Mouse (Mus musculus): ENCODE results near the gene Pld5.

Pld5 gene

DNA sequence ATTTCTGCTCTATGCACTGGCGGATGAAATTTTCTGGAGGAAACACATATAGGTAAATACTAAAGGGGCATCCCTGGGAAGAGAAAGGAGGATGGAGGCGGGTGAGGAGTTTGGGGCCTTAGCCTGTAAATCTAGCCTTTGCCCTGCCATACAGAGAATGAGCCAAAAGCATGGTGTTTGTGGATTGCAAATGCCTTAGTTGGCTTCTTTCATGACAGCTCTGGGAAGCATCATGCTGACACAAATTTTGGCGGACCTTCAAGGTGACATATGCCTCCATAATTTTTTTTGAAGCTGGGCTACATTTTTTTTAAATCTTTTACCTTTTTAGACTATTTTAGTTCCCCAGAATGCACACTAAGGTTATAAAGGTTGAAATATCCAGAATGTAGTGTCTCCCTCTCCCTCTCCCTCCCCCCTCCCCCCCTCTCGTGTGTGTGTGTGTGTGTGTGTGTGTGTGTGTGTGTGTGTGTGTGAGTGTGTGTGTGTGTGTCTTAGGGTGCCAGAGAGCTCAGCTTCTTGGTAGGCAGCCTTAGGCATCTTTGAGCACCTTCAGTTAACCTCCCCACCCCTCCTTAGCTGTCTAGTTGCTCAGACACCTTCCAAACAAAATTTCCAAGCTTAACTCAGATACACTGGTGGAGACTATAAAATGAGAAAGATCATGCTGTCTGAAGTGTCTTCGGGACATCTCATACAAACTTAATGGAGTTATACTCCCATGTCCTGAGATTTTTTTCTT lies 307.9 kb downstream of the Pld5 start:
- in situ Hi-C loops (cut with MboI; ENCODE audit: low sequenced_read_pairs), result no loop called here

DNA sequence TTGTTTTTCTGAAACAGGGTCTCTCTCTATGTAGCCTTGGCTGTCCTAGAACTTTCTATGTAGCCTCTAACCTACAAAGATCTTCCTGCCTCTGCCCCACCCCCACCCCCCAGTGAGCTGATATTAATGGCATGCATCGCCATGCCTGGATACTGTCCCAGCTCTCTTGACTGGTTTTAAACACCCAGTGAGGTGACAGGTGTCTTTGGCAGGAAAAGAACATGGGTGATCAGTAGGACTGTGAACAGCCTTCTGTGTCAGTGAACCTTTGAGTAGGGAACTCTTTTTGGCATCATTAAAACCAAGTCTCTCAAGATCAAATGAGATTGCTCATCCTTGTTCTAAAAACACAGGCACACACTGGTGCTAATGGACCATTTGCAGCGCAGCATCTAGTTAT lies 313.3 kb downstream of the Pld5 start:
- in situ Hi-C loops (cut with MboI; ENCODE audit: low sequenced_read_pairs), result no loop called here

- in situ Hi-C loops (cut with MboI; ENCODE audit: low sequenced_read_pairs), result no loop called here
Measured at GRCm38 (mm10) chr1:175950851-175951250, 324.3 kb downstream of the Pld5 start.

GRCm38 (mm10) chr1:175950421-175950820 lies 324.7 kb downstream of the Pld5 start:
- in situ Hi-C loops (cut with MboI; ENCODE audit: low sequenced_read_pairs), result no loop called here

GRCm38 (mm10) chr1:175946718-175947315 lies 328.3 kb downstream of the Pld5 start:
- in situ Hi-C loops (cut with MboI; ENCODE audit: low sequenced_read_pairs), result loop anchor here (25.0 kb wide), 2 partner anchors 765 to 915 kb away; no protein-coding TSS in a partner anchor

DNA sequence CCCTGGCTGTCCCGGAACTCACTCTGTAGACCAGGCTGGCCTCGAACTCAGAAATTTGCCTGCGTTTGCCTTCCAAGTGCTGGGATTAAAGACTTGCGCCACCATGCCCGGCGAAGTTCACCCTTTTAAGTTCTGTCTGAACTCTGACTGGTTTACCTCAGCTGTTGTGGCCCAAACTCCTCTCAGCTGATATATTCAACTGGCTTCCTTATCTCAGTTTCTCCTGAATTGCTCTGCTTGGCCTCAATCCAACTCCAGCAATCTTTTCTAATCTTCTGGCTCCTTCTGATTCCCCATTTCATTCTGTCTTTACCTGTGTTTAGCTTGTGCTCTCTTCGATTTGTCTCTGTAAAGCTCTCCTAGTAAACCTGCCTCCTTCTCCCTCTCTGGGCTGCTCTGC lies 331.9 kb downstream of the Pld5 start:
- in situ Hi-C loops (cut with MboI; ENCODE audit: low sequenced_read_pairs), result loop anchor here (25.0 kb wide), 2 partner anchors 769 to 919 kb away; no protein-coding TSS in a partner anchor

GRCm38 (mm10) chr1:175938731-175939130 lies 336.4 kb downstream of the Pld5 start:
- in situ Hi-C loops (cut with MboI; ENCODE audit: low sequenced_read_pairs), result loop anchor here (25.0 kb wide), 2 partner anchors 774 to 924 kb away; no protein-coding TSS in a partner anchor

DNA sequence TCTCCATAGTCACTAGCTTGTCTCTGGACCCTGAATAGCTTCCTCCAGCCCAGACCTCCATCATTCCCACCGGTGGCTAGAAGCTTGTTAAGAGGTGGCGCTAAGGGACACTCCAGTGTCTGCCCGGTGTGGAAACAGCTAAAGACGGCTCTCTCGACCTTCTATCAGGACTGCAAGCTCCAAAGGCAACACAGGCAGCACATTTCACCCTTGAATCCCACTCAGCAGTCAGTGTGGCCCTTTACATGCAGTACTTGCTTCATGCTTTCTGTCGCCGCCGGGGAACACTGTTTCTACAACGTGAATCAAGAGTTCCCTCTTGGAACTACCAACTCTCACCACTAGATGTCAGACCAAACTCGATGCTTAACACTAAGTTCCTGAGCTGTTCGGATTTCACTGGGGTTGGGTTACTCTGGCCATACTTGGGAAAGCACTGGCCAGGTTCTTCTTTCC lies 338.8 kb downstream of the Pld5 start:
- in situ Hi-C loops (cut with MboI; ENCODE audit: low sequenced_read_pairs), result loop anchor here (25.0 kb wide), 2 partner anchors 776 to 926 kb away; no protein-coding TSS in a partner anchor

GRCm38 (mm10) chr1:175931391-175931790 lies 343.7 kb downstream of the Pld5 start:
- in situ Hi-C loops (cut with MboI; ENCODE audit: low sequenced_read_pairs), result loop anchor here (25.0 kb wide), 2 partner anchors 781 to 931 kb away; no protein-coding TSS in a partner anchor

- in situ Hi-C loops (cut with MboI; ENCODE audit: low sequenced_read_pairs), result no loop called here
Measured at GRCm38 (mm10) chr1:175923848-175924787, 351.0 kb downstream of the Pld5 start.

DNA sequence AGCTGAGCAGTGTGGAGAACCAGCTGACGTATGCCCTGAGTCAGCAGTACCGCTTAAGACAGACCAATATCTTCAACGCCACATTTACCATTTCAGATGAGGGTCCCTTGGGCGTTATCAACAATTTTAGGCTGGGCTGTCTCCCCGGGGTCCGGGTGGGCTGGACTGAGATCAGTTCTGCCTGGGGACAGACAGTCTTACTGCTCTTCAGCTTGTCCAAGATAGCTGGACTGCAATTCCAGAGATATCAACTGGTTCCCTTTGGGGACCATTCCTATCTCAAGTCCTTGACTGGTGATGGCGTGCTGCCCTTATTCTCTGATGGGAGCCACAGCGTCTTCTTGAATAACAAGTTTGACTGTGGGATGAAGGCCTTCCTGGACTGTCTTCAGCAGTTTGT lies 354.0 kb downstream of the Pld5 start:
- in situ Hi-C loops (cut with MboI; ENCODE audit: low sequenced_read_pairs), result no loop called here

DNA sequence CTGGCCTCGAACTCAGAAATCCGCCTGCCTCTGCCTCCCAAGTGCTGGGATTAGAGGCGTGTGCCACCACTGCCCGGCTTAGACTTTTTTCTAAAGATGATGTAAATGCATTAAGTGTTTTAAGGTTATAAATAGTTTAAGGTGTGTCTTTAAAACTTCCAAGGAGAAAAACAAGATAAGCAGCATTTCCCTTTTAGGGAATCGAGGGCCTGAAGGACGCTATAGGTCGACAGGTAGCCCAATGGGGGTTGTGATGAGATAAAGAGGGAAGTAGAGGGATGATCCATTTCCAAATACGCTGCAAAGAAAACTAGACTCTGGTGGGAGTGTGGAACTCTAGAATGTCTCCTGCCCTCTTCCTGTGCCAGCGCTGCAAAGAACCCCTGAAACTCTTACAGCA lies 355.1 kb downstream of the Pld5 start, which contains the start of gene Gm38100:
Gm38100 (plus strand) TSS at position 301 of the 400 bp plus-strand sequence.
- in situ Hi-C loops (cut with MboI; ENCODE audit: low sequenced_read_pairs), result no loop called here

DNA sequence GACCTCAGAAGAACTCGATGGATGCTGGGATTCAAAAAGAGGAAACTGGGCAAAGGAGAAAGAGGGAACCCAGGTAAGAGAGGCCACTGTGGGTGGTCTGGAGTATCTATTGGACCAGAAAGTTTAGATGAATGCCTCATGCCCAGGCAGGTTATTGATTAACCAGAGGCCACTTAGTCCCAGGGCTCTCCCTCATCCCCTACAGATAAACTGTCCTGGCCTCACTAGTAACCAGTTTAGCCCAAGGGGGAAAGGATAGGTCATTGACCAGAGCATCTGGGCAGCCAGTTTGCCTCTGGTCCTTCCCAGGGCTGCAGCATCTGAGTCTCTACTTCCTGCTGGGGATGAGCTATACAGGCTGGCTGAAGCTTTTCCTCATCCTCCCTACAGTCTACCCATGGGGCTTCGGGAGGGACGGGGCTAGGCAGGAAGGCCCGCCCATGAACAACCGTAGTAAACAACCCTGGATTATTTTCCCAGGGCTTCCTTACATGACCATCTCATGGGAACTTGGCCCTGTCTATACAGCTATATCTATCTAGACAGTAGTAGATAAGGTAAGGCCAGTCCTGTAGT lies 361.3 kb downstream of the Pld5 start:
- in situ Hi-C loops (cut with MboI; ENCODE audit: low sequenced_read_pairs), result no loop called here

Measured in CH12F3 (cell line).